8 mouse cellular contexts compared by ENCODE assay signal in genomic region chr17:43326726-43327700, GRCm38 (mm10). TPM values are rescaled to one million over a fixed set of nuclear protein-coding genes. Genes with fewer than 3 reads are reported as not detected.
DNase-seq lines count a peak whose midpoint lies in the region; ATAC-seq and TF ChIP-seq lines count a peak whose summit lies in the region.

No protein-coding gene starts in this region.

- H3K27me3 ChIP-seq in hindbrain, embryonic 16.5 days (replicated peaks; ENCODE audit: control insufficient read depth, insufficient read depth, low read length) = no peaks in the 10 kb centered on the region
- H3K27me3 ChIP-seq in limb, embryonic 13.5 days = no peaks in the 10 kb centered on the region
- no peaks in the 10 kb centered on the region for H3K27me3 ChIP-seq in midbrain, embryonic 11.5 days (ENCODE audit: control insufficient read depth, insufficient read depth, low read length)
- H3K27me3 ChIP-seq in stomach, postnatal 0 days (ENCODE audit: control insufficient read depth, insufficient read depth, low read length) = no peaks in the 10 kb centered on the region

- DNase-seq in left cerebral cortex, adult 2 months (ENCODE audit: extremely low spot score in 1 of 2, low spot score in 2 of 2) = peak in 1 of 2 experiments; percentile 10
- no peak for DNase-seq in left cerebral cortex, adult 11 months (ENCODE audit: low spot score)
- peak; percentile 31 for DNase-seq in c-Kit-negative CD71-positive TER-119-positive erythroid progenitor cells, embryonic 14.5 days (ENCODE audit: low read depth, low spot score)
- DNase-seq in gastrocnemius, postnatal 10 days = peak; percentile 14
- DNase-seq in midbrain, embryonic 11.5 days (ENCODE audit: low spot score, missing footprints) = peak; percentile 96
- DNase-seq in stomach, postnatal 0 days (ENCODE audit: low spot score) = peak; percentile 69

- peak overlapping the region; percentile 39 for H3K9ac ChIP-seq in hindbrain, embryonic 16.5 days (ENCODE audit: low read depth, low read length)
- H3K9ac ChIP-seq in limb, embryonic 13.5 days = peak overlapping the region; percentile 59
- peak overlapping the region; percentile 63; the same call in 1 of the 2 replicates for H3K9ac ChIP-seq in midbrain, embryonic 11.5 days (ENCODE audit: low read length)
- H3K9ac ChIP-seq in stomach, postnatal 0 days (ENCODE audit: low read length) = no peak overlapping the region

- peak; percentile 96 for ATAC-seq in hindbrain, embryonic 16.5 days
- peak; percentile 88 for ATAC-seq in limb, embryonic 13.5 days (ENCODE audit: low FRiP score, low read depth)
- peak; percentile 93 for ATAC-seq in midbrain, embryonic 11.5 days (ENCODE audit: low FRiP score)
- ATAC-seq in stomach, postnatal 0 days (ENCODE audit: low FRiP score, low TSS enrichment) = peak; percentile 87

- peak; percentile 47 for TF ChIP-seq CTCF in left cerebral cortex, adult 2 months (IDR thresholded peaks at IDR 0.05)
- TF ChIP-seq CTCF in stomach, postnatal 0 days (IDR thresholded peaks at IDR 0.05; ENCODE audit: low read depth) = peak; percentile 79

- intact Hi-C loops in left cerebral cortex, adult 2 months (cut with DNase I) = loop anchor here (2.0 kb wide), 1 partner anchor 132 kb away; no protein-coding TSS in a partner anchor

- whole genome bisulfite sequencing in hindbrain, embryonic 16.5 days = 9% methylated on average over 29 of the region's 29 CpGs
- WGBS in limb, embryonic 13.5 days = 17% methylated on average over 29 of the region's 29 CpGs
- WGBS in midbrain, embryonic 11.5 days = 5% methylated on average over 29 of the region's 29 CpGs
- 17% methylated on average over 29 of the region's 29 CpGs for WGBS in stomach, postnatal 0 days

- H3K4me3 ChIP-seq in left cerebral cortex, adult 2 months = peak overlapping the region; percentile 17; the same call in 1 of the 2 replicates
- H3K4me3 ChIP-seq in hindbrain, embryonic 16.5 days (ENCODE audit: low read length) = peak overlapping the region; percentile 34
- peak overlapping the region; percentile 38 for H3K4me3 ChIP-seq in limb, embryonic 13.5 days
- H3K4me3 ChIP-seq in midbrain, embryonic 11.5 days (ENCODE audit: low read depth, low read length) = peak overlapping the region; percentile 26
- peak overlapping the region; percentile 17 for H3K4me3 ChIP-seq in stomach, postnatal 0 days (ENCODE audit: low read depth, low read length)

- TF ChIP-seq EP300 in stomach, postnatal 0 days (optimal IDR thresholded peaks at IDR 0.05) = no peak

- no peaks in the 10 kb centered on the region; the same call in 1 of the 2 replicates for H3K9me3 ChIP-seq in hindbrain, embryonic 16.5 days (ENCODE audit: control insufficient read depth, low read length)
- H3K9me3 ChIP-seq in limb, embryonic 13.5 days = peaks cover 7% of the 10 kb centered on the region; the same call in 1 of the 2 replicates
- H3K9me3 ChIP-seq in midbrain, embryonic 11.5 days (ENCODE audit: control insufficient read depth, low read length) = no peaks in the 10 kb centered on the region
- H3K9me3 ChIP-seq in stomach, postnatal 0 days (ENCODE audit: control insufficient read depth, low read length) = no peaks in the 10 kb centered on the region

- peak overlapping the region; percentile 69 for H3K4me2 ChIP-seq in hindbrain, embryonic 16.5 days (ENCODE audit: low read length)
- H3K4me2 ChIP-seq in limb, embryonic 13.5 days (replicated peaks) = peak overlapping the region; percentile 68
- peak overlapping the region; percentile 49 for H3K4me2 ChIP-seq in midbrain, embryonic 11.5 days
- H3K4me2 ChIP-seq in stomach, postnatal 0 days (replicated peaks; ENCODE audit: low read depth) = peak overlapping the region; percentile 55

- peaks cover 3% of the 10 kb centered on the region for H3K4me1 ChIP-seq in hindbrain, embryonic 16.5 days (ENCODE audit: control insufficient read depth, insufficient read depth, low read depth, low read length)
- 0 out of 2 replicates have a peak, but pooled peaks cover 7% of the 10 kb centered on the region for H3K4me1 ChIP-seq in limb, embryonic 13.5 days
- peaks cover 3% of the 10 kb centered on the region; the same call in 1 of the 2 replicates for H3K4me1 ChIP-seq in midbrain, embryonic 11.5 days (ENCODE audit: control insufficient read depth, insufficient read depth, low read length)
- no peaks in the 10 kb centered on the region for H3K4me1 ChIP-seq in stomach, postnatal 0 days (replicated peaks; ENCODE audit: control insufficient read depth, insufficient read depth)

- H3K36me3 ChIP-seq in hindbrain, embryonic 16.5 days (ENCODE audit: control insufficient read depth, insufficient read depth, low read length) = no peaks in the 10 kb centered on the region
- no peaks in the 10 kb centered on the region for H3K36me3 ChIP-seq in limb, embryonic 13.5 days
- no peaks in the 10 kb centered on the region for H3K36me3 ChIP-seq in midbrain, embryonic 11.5 days (ENCODE audit: control insufficient read depth, insufficient read depth, low read length)
- no peaks in the 10 kb centered on the region for H3K36me3 ChIP-seq in stomach, postnatal 0 days (ENCODE audit: control insufficient read depth, insufficient read depth, low read length)

- no peak overlapping the region for H3K27ac ChIP-seq in left cerebral cortex, adult 2 months
- H3K27ac ChIP-seq in hindbrain, embryonic 16.5 days (ENCODE audit: low read depth, low read length) = peak overlapping the region; percentile 49; the same call in 1 of the 2 replicates
- H3K27ac ChIP-seq in limb, embryonic 13.5 days = peak overlapping the region; percentile 3; the same call in 1 of the 2 replicates
- H3K27ac ChIP-seq in midbrain, embryonic 11.5 days (ENCODE audit: low read depth, low read length) = peak overlapping the region; percentile 41; the same call in 1 of the 2 replicates
- peak overlapping the region; percentile 18; the same call in 1 of the 2 replicates for H3K27ac ChIP-seq in stomach, postnatal 0 days (replicated peaks)

RNA-seq across cellular contexts. Expression of gene Adgrf5, which starts 33.2 kb away (rescaled TPM):
- total RNA-seq in left cerebral cortex, adult 2 months (2021) = 10 to 100 TPM; 32.5 to 35.0 TPM
- total RNA-seq in gastrocnemius, postnatal 10 days (2021) = 10 to 100 TPM; 78.9 to 85.3 TPM
- 8.0 and 10.4 TPM in 2 replicates for polyA plus RNA-seq in hindbrain, embryonic 16.5 days (2015; fragmentation: Nextera tagmentation; extraction: Ambion mirVana)
- polyA plus RNA-seq in limb, embryonic 13.5 days (2015; fragmentation: Nextera tagmentation; extraction: Ambion mirVana) = 9.0 and 11.6 TPM in 2 replicates
- 6.8 and 7.9 TPM in 2 replicates for polyA plus RNA-seq in midbrain, embryonic 11.5 days (2014; fragmentation: Nextera tagmentation; extraction: Ambion mirVana)
- 3.2 and 3.6 TPM in 2 replicates for polyA plus RNA-seq in stomach, postnatal 0 days (2015; fragmentation: Nextera tagmentation; extraction: Ambion mirVana)

RNA-seq across cellular contexts. Expression of gene Adgrf1, which starts 56.9 kb away (rescaled TPM):
- total RNA-seq in left cerebral cortex, adult 2 months (2021) = not detected
- not detected for total RNA-seq in gastrocnemius, postnatal 10 days (2021)
- not detected in 2 replicates for polyA plus RNA-seq in hindbrain, embryonic 16.5 days (2015; fragmentation: Nextera tagmentation; extraction: Ambion mirVana)
- 0.06 TPM in 1 of 2 replicates, not detected in the other for polyA plus RNA-seq in limb, embryonic 13.5 days (2015; fragmentation: Nextera tagmentation; extraction: Ambion mirVana)
- polyA plus RNA-seq in midbrain, embryonic 11.5 days (2014; fragmentation: Nextera tagmentation; extraction: Ambion mirVana) = not detected in 2 replicates
- polyA plus RNA-seq in stomach, postnatal 0 days (2015; fragmentation: Nextera tagmentation; extraction: Ambion mirVana) = 0.17 and 0.29 TPM in 2 replicates
